Mouse (Mus musculus) mesoderm, embryonic 11.5 days (tissue): ENCODE results near the gene Sept9.

Experiments used
- DNase-seq: peaks from one replicate; pipeline ENCODE4 v3.0.0-alpha.2; 2012; ENCODE audit warnings: low read depth, low spot score

The Sept9 gene

GRCm38 (mm10) chr11:117372537-117372936 is 173.1 kb downstream of the Sept9 start:
- DNase-seq, result no peak

DNA sequence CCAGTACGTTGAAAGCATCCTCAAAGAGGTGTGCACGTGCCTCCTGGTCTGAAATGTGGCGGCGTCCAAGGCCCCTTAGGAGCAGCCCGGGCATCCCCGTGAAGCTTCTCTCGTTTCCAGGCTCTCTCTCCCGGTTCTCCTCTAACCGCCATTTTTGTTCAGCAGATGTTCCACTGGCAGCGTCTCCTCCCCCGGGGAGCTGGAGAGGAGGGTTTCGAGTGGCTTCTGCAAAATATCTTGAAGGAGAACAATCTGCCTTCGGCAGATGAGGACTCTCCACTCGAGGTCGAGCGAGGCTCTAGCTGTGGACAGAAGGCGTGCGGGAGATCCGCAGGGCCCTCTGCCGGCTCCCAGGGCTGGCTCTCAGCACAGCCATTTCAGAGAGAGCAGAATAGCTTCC is 173.7 kb downstream of the Sept9 start:
- DNase-seq, result no peak

- no peak for DNase-seq
These were observed 174.4 kb downstream of the Sept9 start for GRCm38 (mm10) chr11:117373870-117374269.

DNA sequence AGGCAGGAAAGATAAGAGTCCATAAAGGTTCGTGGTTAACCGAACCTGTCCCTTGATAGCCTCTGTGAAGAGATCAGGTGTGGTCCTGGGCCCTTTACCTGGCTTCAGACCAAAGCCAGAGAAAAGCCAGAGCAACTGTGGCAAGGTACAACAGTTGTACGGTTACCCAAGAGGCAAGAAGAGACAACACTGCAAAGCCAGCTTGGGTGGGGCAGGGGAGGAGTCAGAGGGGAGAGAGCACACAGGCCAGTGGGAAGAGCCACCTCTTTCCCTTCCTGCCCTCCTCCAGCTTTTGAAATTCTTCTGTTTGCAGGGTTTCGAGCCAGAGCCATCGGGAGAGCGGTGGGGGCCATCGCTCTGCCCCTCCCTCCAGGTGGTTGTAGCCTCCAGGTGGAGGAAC is 174.8 kb downstream of the Sept9 start:
- DNase-seq, result no peak

DNA sequence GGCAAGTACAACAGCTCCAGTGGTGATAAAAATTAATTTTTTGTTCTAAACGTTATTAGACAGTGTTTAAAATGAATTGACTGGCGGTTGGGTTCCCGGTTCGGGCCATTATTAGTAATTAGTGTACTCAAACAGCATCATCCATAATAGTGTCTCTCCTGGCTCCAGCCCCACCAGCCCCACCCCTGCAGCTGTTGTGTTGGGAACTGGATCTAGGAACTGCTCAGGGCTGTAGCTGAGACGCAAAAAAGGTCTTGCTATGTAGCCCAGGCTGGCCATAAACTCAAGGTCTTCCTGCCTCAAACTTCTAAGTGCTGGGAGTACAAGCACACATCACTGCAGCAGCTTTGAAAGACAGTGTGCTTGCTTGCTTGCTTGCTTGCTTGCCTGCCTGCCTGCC is 180.3 kb downstream of the Sept9 start:
- DNase-seq, result no peak

- DNase-seq, result no peak
These were observed 184.8 kb downstream of the Sept9 start for GRCm38 (mm10) chr11:117384235-117384634.

DNA sequence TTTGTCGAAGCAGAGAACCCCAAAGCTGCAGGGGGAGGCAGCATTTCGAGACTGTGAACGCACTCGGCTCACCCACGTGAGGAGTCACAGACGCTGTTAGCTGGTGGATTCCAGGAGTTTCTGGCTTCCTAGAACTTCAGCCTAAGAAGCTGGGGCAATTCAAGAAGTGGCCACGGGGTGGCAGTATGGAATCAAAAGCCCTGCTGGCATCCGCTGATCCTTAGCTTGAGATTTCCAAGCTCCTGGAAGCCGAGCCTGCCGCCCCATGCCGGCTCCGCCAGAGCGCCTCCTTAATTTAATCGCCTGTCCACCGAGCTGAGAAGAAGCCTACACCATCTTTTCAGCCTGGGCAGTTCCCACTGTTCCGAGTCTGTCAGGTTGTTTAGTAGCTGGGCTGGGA is 185.4 kb downstream of the Sept9 start:
- peak; percentile 94 for DNase-seq

- DNase-seq, result no peak
These were observed 186.1 kb downstream of the Sept9 start for GRCm38 (mm10) chr11:117385331-117386103.

DNA sequence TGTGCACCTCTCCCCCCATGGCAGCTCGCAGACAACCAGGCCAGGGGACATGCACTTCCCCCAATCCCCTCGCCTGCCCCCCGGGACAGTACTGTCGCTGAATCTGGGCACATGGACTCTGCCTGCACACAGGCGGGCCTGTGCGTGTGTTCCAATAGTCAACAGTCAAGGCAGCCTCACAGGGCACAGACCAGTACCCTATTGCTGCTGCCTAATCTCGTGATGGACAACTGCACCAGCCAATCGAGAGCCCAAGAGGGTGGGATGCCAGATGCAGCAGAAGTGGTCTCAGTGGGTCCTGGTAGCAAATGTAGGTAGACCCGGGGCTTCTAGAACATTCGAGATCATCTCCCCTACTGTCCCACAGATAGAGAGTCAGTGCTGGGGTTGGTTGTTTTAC is 187.8 kb downstream of the Sept9 start:
- DNase-seq, result no peak

GRCm38 (mm10) chr11:117390001-117390402 is 190.5 kb downstream of the Sept9 start:
- peak; percentile 71 for DNase-seq

- no peak for DNase-seq
These were observed 191.5 kb downstream of the Sept9 start for GRCm38 (mm10) chr11:117390774-117391534.

- DNase-seq, result no peak
These were observed 192.8 kb downstream of the Sept9 start for GRCm38 (mm10) chr11:117392251-117392650.

- no peak for DNase-seq
These were observed 194.3 kb downstream of the Sept9 start for GRCm38 (mm10) chr11:117393715-117394114.

DNA sequence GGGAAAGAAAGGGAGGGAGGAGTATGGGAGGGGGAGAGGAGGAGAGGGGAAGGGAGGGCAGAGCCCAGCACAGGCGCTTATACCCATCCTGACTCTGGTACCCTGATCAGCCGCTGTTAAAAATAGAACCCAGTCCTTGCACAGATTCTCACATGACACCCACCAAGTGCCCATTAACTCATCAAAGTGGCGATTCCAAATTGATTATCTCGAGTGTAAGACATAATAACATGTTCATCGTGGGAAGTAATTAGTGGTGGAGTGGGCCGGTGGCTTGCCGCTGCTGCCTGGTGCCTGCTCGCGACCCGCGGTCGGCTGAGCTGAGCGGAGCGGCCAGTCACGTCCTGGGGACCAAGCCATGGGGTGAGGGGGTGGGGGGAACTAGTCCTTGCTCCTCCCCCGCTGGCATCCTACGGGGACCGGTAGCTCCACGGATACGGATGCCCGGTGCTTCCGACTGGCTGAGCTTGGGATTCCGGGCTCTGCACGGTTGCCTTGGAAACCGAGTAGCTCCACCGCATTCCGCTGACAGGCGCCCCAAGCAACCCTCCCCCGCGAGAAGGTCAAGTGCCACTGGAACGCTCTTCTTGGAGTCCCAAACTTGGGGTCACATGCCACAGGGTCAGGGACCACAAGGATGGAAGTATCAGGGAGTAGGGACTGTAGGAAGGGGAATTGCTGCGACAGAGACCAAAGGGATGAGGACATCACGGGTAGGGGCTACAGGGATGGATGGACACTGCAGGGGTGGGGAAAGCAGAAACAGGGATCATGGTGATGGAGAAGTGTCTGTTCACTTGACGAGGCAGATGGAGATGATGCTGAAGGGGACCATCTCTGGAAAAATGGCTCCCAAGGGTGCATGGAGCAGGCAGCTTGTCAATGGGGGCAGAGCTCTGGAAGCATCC is 195.0 kb downstream of the Sept9 start:
- peak; percentile 76 for DNase-seq

DNA sequence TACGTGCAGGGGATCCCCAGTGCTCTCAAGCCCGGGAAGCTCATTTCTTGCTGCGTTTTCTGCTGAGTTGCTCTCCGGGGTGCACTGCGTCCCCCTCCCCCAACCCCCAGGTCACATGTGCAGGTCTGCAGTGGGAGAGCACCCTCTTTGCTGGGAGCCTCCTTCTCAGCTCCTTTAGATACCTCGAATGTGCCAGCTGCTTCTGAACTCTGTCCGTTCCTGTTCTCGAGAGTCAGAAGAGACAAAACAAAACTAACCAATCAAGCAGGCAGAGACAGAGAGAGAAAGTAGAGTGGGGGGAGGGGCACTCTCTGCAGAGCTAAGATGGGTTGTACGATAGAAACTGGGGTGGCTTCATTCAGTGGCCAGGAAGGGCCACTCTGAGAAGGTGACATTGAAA is 195.8 kb downstream of the Sept9 start:
- no peak for DNase-seq

DNA sequence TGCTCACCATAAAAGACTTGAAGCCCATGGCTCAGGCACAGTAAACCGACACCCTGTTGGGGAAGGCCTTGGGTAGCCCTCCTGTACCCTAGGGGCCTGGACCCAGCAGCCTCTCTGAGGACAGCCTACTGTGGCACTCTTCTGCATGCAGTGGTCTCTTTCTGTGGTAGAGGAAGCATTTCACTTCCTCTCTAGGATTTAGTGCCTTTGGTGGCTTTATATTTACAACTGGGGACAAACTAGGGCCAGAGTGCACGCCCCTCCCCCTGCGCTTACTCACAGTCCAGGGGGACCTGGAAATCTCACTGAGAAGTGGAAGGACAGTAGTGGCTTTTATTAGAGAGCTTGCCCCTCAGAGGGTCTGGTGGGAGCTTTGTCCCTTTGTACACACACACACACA is 197.5 kb downstream of the Sept9 start:
- DNase-seq, result no peak

- no peak for DNase-seq
These were observed 198.3 kb downstream of the Sept9 start for GRCm38 (mm10) chr11:117397755-117398154.

DNA sequence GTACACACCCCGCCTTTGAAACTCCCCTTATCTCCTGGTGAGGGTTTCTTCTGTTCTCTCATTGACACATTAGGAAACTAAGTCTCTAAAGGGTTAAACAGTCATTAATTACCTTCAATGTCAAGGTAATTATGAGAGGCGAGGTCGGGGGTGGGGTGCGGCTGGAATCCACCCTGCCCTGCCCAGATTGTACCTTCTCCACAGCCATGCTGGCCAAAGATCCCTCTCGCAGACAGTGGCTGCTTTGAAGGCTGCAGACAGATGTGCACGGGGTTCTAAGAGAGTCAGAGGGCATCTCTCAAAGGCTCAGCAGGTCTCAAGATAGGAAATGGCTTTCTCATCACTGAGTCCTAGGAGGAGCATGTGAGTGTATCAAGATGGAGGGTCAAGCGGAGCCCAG is 198.7 kb downstream of the Sept9 start:
- no peak for DNase-seq

DNA sequence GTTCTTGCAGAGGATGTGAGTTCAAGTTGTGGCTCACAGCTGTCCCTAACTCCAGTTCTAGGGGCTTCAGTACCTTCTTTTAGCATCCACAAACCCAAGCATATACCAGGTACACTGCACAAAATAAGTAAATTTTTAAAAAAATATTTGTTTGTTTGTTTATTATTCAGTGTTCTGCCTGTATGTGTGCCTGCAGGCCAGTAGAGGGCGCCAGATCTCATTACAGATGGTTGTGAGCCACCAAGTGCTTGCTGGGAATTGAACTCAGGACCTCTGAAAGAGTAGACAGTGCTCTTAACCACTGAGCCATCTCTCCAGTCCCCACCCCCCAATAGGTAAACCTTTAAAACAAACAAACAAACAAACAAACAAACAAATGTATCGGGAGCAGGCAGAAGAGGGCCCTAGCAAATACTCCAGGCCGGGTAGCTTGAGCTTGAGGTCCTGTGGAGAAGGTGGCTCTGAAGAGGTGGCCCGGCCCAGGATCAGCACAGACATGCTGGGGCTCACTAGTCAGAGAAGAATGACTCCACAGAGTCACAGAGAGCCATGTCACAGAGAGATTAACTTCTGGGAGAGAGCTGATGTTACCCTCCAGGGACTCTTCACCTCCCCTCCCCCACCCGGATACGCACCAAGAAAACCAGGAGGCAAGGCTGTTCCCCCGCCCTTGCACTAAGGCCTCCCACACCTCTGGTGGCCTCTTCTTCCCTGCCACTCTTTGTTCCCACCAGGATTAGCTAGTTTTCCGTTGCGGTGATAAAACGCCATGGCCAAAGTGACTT is 202.3 kb downstream of the Sept9 start:
- no peak for DNase-seq

DNA sequence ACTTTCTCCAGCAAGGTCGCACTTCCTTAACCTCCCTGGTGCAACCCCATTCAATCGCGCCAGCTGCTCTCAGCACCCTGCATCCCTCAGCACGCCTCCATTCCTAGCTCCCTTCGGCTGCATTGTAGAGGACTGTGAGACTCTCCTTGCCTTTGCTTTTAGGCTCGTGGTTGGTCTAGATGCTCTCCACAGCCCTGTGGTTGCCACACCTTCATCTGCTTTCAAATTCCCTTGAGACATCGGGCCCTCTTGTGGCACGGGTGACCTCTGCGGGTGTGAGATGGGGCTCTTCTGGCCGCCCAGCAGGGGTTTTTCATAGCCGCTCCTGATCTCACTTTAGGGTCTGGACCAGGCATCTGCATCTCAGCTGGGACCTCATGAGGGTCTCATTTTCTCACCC is 203.1 kb downstream of the Sept9 start:
- DNase-seq, result no peak

- DNase-seq, result no peak
These were observed 203.6 kb downstream of the Sept9 start for GRCm38 (mm10) chr11:117403073-117403472.
